ENCODE assay signal across 8 mouse cellular contexts in genomic region chr12:12421580-12421878, GRCm38 (mm10).
DNase-seq lines count a peak whose midpoint lies in the region; ATAC-seq lines count a peak whose summit lies in the region.

No protein-coding gene starts in this region.

- WGBS in forebrain, embryonic 10.5 days, result 93% methylated on average over 8 of the region's 8 CpGs
- 92% methylated on average over 8 of the region's 8 CpGs for WGBS in forebrain, embryonic 12.5 days
- 95% methylated on average over 8 of the region's 8 CpGs for WGBS in lung, embryonic 16.5 days
- WGBS in liver, embryonic 12.5 days (ENCODE audit: insufficient replicate concordance), result 86% methylated on average over 8 of the region's 8 CpGs
- 92% methylated on average over 8 of the region's 8 CpGs for WGBS in stomach, embryonic 16.5 days

- H3K4me2 ChIP-seq in forebrain, embryonic 12.5 days, result no peak overlapping the region
- H3K4me2 ChIP-seq in lung, embryonic 16.5 days (ENCODE audit: low read depth, low read length), result peak overlapping the region; percentile 82; the same call in 1 of the 2 replicates
- peak overlapping the region; percentile 75 for H3K4me2 ChIP-seq in liver, embryonic 12.5 days
- peak overlapping the region; percentile 70; the same call in 1 of the 2 replicates for H3K4me2 ChIP-seq in stomach, embryonic 16.5 days (ENCODE audit: low read depth, low read length)

- H3K9me3 ChIP-seq in forebrain, embryonic 10.5 days, result peaks cover 3% of the 10 kb centered on the region; the same call in 1 of the 2 replicates
- no peaks in the 10 kb centered on the region for H3K9me3 ChIP-seq in forebrain, embryonic 12.5 days
- H3K9me3 ChIP-seq in lung, embryonic 16.5 days (ENCODE audit: control insufficient read depth, low read length), result no peaks in the 10 kb centered on the region
- no peaks in the 10 kb centered on the region for H3K9me3 ChIP-seq in liver, embryonic 12.5 days (replicated peaks)
- no peaks in the 10 kb centered on the region for H3K9me3 ChIP-seq in stomach, embryonic 16.5 days (replicated peaks; ENCODE audit: control insufficient read depth, low read length)

- H3K36me3 ChIP-seq in forebrain, embryonic 10.5 days (replicated peaks), result no peaks in the 10 kb centered on the region
- no peaks in the 10 kb centered on the region for H3K36me3 ChIP-seq in forebrain, embryonic 12.5 days (replicated peaks)
- H3K36me3 ChIP-seq in lung, embryonic 16.5 days (ENCODE audit: control insufficient read depth, insufficient read depth, low read length), result no peaks in the 10 kb centered on the region
- no peaks in the 10 kb centered on the region for H3K36me3 ChIP-seq in liver, embryonic 12.5 days
- H3K36me3 ChIP-seq in stomach, embryonic 16.5 days (ENCODE audit: control insufficient read depth, insufficient read depth, low read length), result no peaks in the 10 kb centered on the region

- H3K27me3 ChIP-seq in forebrain, embryonic 10.5 days (ENCODE audit: poor library complexity, severe bottlenecking), result peaks cover 7% of the 10 kb centered on the region; the same call in 1 of the 2 replicates
- H3K27me3 ChIP-seq in forebrain, embryonic 12.5 days, result no peaks in the 10 kb centered on the region
- H3K27me3 ChIP-seq in lung, embryonic 16.5 days (ENCODE audit: control insufficient read depth, insufficient read depth, low read depth, low read length), result no peaks in the 10 kb centered on the region
- peaks cover 7% of the 10 kb centered on the region for H3K27me3 ChIP-seq in liver, embryonic 12.5 days (replicated peaks)
- no peaks in the 10 kb centered on the region for H3K27me3 ChIP-seq in stomach, embryonic 16.5 days (ENCODE audit: control insufficient read depth, insufficient read depth, low read length)

- ATAC-seq in forebrain, embryonic 12.5 days (ENCODE audit: low FRiP score), result no peak
- ATAC-seq in lung, embryonic 16.5 days (ENCODE audit: low read depth), result no peak
- 0 out of 2 replicates have a peak, but pooled peaks have one; percentile 3 for ATAC-seq in liver, embryonic 12.5 days
- no peak for ATAC-seq in stomach, embryonic 16.5 days (ENCODE audit: insufficient read depth, low FRiP score)

- peaks cover 26% of the 10 kb centered on the region for H3K4me1 ChIP-seq in forebrain, embryonic 10.5 days
- H3K4me1 ChIP-seq in forebrain, embryonic 12.5 days, result peaks cover 10% of the 10 kb centered on the region; the same call in 1 of the 2 replicates
- H3K4me1 ChIP-seq in lung, embryonic 16.5 days (replicated peaks; ENCODE audit: control insufficient read depth, insufficient read depth, low read length), result peaks cover 9% of the 10 kb centered on the region
- peaks cover 40% of the 10 kb centered on the region for H3K4me1 ChIP-seq in liver, embryonic 12.5 days
- no peaks in the 10 kb centered on the region for H3K4me1 ChIP-seq in stomach, embryonic 16.5 days (ENCODE audit: control insufficient read depth, insufficient read depth, low read length)

- no peak for DNase-seq in forebrain, embryonic 10.5 days (ENCODE audit: extremely low spot score, low spot score)
- no peak for DNase-seq in lung, adult 18-20 months
- DNase-seq in left cerebral cortex, adult 18-20 months (ENCODE audit: low spot score in 2 of 2), result no peak
- DNase-seq in cerebellum, postnatal 14 days, result no peak

- H3K27ac ChIP-seq in forebrain, embryonic 10.5 days, result peak overlapping the region; percentile 88
- H3K27ac ChIP-seq in forebrain, embryonic 12.5 days, result no peak overlapping the region
- no peak overlapping the region for H3K27ac ChIP-seq in lung, embryonic 16.5 days (ENCODE audit: low read length)
- H3K27ac ChIP-seq in liver, embryonic 12.5 days, result peak overlapping the region; percentile 52; the same call in 1 of the 2 replicates
- H3K27ac ChIP-seq in stomach, embryonic 16.5 days (ENCODE audit: low read length), result no peak overlapping the region

- no peak overlapping the region for H3K4me3 ChIP-seq in forebrain, embryonic 10.5 days
- H3K4me3 ChIP-seq in forebrain, embryonic 12.5 days (replicated peaks), result no peak overlapping the region
- no peak overlapping the region for H3K4me3 ChIP-seq in lung, embryonic 16.5 days (ENCODE audit: low read length)
- H3K4me3 ChIP-seq in liver, embryonic 12.5 days, result peak overlapping the region; percentile 55
- H3K4me3 ChIP-seq in stomach, embryonic 16.5 days (replicated peaks; ENCODE audit: low read length), result no peak overlapping the region

- no peak overlapping the region for H3K9ac ChIP-seq in forebrain, embryonic 12.5 days
- peak overlapping the region; percentile 91 for H3K9ac ChIP-seq in lung, embryonic 16.5 days (ENCODE audit: low read length)
- peak overlapping the region; percentile 73 for H3K9ac ChIP-seq in liver, embryonic 12.5 days
- peak overlapping the region; percentile 80 for H3K9ac ChIP-seq in stomach, embryonic 16.5 days (ENCODE audit: low read length)

Comparison
In these comparisons a context has a peak if more than half of its experiments do, and no peak if none do; other contexts are left out.
1. H3K27ac ChIP-seq: peak in forebrain, embryonic 10.5 days (single experiment) and liver, embryonic 12.5 days (single experiment); none in forebrain, embryonic 12.5 days (single experiment), lung, embryonic 16.5 days (single experiment) and stomach, embryonic 16.5 days (single experiment).